Mouse (Mus musculus): Measurements from ENCODE around the gene Grwd1.

- TF ChIP-seq POLR2A (IDR thresholded peaks at IDR 0.05; ENCODE audit: borderline replicate concordance, extremely low read depth, low read depth, low read length) (no peak), CTCF (IDR thresholded peaks at IDR 0.05; ENCODE audit: insufficient read depth, low read length) (no peak)
Measured at GRCm38 (mm10) chr7:45812921-45813320, 17.8 kb downstream of the Grwd1 start.
